Mouse (Mus musculus) kidney, adult 18-20 months (tissue): Measurements from ENCODE around the gene Rbfox2.

Experiments
- DNase-seq: peaks from one replicate; pipeline ENCODE4 v3.0.0; 2021

Gene Rbfox2

GRCm38 (mm10) chr15:77268415-77268814 lies 38.4 kb downstream of the Rbfox2 start:
- DNase-seq, result no peak

DNA sequence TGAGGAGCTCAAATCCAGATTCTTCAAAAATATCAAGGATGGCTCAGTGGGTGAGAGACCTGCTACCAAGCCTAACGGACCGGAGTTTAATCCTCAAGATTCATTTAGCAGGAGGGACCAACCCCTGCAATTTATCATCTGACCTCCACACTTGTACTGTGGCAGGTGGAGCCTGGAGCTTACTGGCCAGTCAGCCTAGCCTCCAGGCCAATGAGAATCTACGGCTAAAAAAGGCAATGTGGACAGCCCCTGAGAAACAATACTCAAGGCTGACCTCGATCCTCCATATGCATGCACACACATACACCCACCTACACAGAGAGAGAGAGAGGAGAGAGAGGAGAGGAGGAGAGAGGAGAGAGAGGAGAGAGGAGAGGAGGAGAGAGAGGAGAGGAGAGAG lies 41.5 kb downstream of the Rbfox2 start:
- DNase-seq, result no peak

GRCm38 (mm10) chr15:77264314-77264713 lies 42.5 kb downstream of the Rbfox2 start:
- DNase-seq, result peak; percentile 16

- DNase-seq, result no peak
Measured at GRCm38 (mm10) chr15:77262782-77263181, 44.0 kb downstream of the Rbfox2 start.

DNA sequence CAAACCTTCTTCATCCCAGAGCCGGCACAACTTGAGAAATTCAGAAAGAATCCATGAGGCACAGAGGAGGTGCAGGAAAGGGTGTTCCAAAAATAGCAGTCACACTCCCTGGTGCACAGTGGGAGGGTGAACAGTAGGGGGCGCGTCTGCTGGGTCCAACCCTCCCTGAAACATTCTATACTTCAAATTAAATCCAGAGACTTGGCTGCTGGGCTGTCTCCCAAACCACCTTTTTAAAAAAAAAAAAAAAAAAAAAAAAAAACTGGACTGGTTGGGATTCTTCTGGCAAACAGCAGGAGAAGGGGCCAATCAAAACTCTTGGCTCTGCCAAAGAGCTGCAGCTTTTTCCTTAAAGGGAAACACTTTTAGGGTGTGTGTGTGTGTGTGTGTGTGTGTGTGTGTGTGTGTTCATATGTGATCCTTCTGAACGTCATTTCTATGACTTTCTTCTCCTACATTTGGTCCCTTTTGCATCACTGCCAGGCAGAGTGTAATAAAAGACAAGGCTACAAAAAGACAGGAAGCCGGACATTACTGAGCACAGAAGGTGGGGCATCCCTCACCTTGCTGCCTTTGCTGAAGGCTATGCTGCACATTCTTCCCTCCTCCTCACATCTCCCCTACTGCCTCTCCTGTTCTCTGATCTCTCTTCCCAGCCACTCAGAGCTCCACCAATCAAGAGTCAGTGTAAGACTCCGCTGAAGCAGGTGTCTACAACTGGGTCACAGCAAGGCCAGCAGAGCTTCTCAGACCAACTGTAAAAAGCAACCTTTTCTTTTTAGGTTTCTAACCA lies 49.2 kb downstream of the Rbfox2 start:
- peak; percentile 64 for DNase-seq

- no peak for DNase-seq
Measured at GRCm38 (mm10) chr15:77256782-77257181, 50.0 kb downstream of the Rbfox2 start.

- no peak for DNase-seq
Measured at GRCm38 (mm10) chr15:77254636-77255035, 52.2 kb downstream of the Rbfox2 start.

DNA sequence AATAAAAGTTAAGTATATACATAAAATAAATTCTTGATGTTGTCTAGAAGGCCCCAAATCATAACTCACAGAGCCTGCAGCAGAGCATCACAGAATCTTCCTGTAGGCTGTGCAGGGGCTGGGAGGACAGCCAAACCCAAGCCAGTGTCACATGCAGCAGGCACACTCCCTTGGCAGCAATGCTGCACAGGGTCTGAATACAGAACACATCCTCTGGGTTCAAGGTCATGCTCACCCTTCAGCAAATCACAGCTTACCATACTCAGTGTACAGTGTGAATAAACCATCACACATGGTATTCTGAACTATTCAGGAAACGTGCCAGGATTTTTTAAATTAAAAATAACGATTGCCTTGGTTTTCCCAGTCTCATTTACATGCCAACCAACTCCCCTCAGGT lies 52.7 kb downstream of the Rbfox2 start:
- DNase-seq, result peak; percentile 29

- DNase-seq, result no peak
Measured at GRCm38 (mm10) chr15:77251706-77252105, 55.1 kb downstream of the Rbfox2 start.

- no peak for DNase-seq
Measured at GRCm38 (mm10) chr15:77250806-77251205, 56.0 kb downstream of the Rbfox2 start.

DNA sequence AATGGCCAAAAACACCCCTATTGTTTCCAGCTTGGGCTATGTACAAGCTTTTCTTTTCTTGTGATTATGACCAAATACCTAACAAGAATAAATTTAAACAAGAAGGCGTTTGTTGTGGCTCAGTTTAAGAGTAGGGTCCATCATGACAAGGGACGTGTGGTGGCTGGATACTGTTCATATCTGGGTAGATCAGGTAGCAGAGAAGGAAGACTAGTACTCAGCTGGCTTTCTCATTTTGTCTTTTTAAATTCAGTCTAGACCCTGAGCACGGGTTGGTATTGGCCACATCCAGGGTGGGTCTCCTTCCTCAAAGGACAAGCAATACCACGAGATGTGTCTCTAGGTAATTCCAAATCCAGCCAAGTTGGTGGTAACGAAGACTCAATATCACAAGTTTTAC lies 57.4 kb downstream of the Rbfox2 start:
- no peak for DNase-seq

DNA sequence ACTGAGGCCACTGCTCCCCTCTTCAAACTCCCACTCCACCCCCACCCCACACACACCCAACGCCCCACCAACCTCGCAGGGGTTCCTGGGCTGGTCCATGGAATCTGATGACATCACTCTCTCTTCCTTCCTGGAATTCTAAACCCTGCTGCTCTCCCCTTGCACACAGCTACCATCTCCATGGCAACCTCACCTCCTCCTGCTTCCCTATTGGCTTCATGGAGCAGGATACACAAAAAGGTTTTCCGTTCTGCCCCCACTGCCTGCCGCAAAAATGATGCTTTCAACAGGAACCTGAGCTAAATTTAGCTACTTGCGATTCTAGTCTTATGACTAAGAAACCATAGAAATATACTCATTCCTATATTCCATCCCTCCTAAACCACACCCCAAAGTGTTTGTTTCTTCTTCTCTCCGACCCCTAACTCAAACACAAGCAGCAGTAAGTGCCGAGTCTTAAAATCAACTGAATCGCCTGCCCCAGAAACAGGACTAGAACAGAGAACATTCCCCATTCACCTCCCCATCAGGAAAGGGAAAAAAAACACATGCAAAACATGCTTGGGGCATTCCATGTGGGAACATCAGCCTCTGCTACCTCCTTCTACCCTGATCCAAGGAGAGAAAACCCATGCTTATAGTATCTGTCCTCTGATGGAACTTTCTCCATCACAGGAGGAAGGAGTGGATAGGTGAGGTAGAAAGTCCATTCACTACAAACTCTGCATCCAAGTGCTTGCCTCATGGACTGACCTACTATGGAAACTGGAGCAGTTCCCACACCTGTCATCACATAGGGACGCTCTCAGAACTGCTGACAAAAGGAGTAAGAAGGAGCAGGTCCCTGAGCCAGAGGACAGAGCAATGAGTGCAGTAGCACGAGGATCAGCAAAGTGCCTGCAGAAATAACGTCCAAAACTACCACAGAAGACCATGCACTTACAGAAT lies 61.1 kb downstream of the Rbfox2 start:
- peak; percentile 33 for DNase-seq

- no peak for DNase-seq
Measured at GRCm38 (mm10) chr15:77244634-77245033, 62.2 kb downstream of the Rbfox2 start.

DNA sequence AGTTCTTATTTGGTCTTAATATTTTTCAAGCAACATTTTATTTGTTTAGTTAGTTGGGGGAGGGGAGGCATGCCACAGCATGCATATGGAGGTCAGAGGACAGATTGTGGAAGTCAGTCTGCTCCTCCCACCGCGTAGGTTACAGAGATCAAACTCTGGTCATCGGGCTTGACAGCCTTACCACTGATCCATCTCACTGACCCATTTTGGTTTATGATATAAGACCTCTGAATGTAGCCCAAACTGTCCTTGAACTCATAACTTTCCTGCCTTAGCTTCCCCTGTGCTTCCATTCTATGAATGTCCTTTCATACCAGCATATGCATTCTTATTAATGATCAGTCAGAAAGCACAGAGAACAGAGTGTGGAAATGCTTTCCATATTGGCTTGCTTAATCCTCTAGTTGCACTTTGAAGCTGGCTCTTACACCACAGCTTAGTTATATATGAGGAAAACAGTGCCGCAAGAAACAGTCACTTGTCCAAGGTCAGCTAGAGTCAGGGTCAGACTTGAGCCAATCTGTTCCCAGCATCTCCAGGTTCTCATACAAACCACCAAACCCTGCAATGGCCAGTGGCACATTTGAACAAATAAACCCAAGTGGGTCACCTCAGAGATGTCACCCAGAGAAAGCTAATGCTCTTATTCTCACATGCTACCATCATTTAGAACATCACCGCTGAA lies 62.8 kb downstream of the Rbfox2 start:
- no peak for DNase-seq

DNA sequence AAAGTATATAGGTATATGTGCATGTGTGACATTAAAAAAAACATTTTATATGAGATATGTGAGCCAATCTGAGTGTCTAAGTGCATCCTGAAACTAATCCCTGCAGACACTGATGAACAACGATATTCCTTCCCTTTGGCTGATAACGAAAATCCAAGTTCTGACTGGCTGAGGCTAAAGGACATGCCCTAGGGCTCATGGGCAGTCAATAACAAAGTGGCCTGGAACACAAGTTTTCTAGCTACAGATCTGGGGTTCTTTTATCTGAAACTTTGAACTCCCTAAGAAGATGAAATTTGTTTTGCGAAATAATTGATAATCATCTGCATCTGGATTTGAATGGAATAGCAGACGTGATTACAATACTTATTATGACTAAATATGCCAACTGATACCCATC lies 66.2 kb downstream of the Rbfox2 start:
- DNase-seq, result no peak

- no peak for DNase-seq
Measured at GRCm38 (mm10) chr15:77239564-77239963, 67.2 kb downstream of the Rbfox2 start.

- DNase-seq, result no peak
Measured at GRCm38 (mm10) chr15:77237661-77238060, 69.1 kb downstream of the Rbfox2 start.

- DNase-seq, result peak; percentile 23
Measured at GRCm38 (mm10) chr15:77236055-77236567, 70.7 kb downstream of the Rbfox2 start.

- no peak for DNase-seq
Measured at GRCm38 (mm10) chr15:77235551-77235950, 71.3 kb downstream of the Rbfox2 start.

DNA sequence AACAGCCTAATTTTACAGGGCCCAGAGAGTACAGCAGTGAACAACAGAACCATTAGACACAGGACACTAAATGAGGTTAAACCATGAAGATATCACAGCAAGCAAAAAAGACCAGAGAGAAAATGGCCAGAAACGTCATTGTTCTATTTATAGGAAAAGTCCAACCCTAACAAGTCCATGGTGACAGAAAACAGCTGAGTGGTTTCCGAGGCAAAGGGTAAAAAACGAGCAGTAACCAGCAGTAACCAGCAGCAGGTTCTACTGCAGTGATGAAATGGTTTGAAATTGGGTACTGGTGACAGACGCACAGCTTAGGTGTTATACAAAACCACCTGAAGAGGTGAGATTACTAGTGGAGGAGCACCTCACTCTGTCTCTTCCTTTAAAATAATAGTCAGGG lies 72.5 kb downstream of the Rbfox2 start:
- no peak for DNase-seq

DNA sequence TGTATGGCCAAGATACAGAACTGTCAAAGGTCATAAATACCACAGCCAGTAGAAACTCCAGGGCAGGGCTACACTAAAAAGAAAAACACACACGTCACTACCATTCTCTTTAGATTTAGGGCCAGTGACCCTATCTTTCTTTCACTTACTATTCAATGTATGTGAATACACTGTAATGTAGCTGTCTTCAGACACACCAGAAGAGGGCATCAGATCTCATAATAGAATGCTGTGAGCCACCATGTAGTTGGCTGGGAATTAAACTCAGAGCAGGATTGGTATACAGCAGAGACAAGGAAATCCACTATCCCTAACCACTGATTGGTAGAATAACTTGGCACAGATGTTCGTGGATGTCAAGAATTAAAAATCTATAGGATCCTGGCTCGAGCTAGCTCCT lies 76.7 kb downstream of the Rbfox2 start:
- DNase-seq, result no peak

- DNase-seq, result no peak
Measured at GRCm38 (mm10) chr15:77226831-77227354, 79.9 kb downstream of the Rbfox2 start.

DNA sequence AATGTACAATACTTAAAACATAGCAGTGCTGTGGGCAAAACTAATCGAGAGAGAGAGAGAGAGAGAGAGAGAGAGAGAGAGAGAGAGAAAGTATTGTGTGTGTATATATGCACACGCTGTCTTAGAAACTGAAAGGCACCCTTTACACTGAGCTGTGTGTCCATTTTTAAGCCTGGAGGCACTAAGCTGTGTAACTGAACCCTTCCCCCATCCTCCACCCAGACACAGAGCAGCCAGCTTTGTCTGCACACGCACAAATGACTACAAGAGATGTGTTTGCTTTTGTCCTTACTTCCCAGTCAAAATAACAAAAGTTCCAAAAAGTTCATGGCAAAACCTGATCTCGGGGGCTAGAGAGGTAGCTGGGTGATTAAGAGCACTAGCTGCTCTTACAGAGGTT lies 80.9 kb downstream of the Rbfox2 start:
- DNase-seq, result no peak
